Mouse (Mus musculus) cerebellum, postnatal 36 days (tissue): ENCODE results near the gene Zfp273.
"Not testable (repeated sequence)": the region's sequence is repeated elsewhere in the genome, so short reads cannot be mapped to it uniquely, and the experiment has no call there.

Source experiments
- DNase-seq, 2 experiments: peaks; one replicate each; pipeline ENCODE4 v3.0.0; 2021 to 2022; ENCODE audit warnings: mixed read lengths in 2 of 2

Gene Zfp273

DNA sequence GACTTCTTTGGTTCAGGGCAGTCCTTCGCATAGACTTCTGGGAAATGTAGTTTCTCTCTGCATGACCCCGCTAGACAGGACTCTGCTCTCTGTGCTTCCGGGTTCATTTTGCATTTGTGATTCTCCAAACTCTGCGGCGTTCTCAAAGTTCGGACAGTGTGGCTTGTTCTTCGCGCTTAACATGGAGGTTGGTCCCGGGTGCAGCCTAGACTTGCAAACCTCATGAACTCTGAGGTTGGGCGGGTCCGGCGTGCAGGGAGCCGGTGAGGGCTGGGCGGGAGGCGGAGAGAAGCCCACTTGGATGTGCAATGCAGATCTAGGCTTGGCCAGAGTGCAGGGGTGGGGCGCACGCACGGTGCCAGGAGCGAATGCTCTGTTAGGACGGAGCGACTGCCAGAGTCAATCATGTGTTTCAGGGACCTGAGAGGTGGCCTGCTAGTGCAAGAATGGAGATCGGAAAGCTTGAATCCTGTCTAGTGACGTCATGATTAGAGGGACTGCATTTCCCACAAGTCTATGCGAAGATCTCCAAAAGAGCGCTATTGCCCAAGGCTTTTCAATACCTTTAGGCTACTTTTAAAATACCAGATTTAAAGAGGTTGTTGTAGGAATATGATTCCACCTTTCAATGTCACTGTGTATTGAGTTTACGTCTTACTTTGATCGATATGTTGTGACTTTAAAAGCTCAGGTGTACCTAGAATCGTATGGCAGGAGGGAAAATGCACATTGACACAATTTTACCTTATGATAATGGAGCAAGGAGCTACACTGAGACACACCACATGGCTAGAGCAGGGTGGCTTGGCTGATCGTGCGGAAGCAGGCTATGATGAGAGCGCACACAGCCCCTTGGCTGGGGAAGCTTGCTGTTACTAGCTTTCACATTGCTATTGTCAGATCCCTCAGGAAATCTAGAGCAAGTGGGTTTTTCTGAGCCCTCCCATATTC, at the start of gene Zfp273:
TSS of gene Zfp273 (plus strand) at position 31 of the 951 bp plus-strand sequence.
- DNase-seq: peak; percentile 70 to 78

DNA sequence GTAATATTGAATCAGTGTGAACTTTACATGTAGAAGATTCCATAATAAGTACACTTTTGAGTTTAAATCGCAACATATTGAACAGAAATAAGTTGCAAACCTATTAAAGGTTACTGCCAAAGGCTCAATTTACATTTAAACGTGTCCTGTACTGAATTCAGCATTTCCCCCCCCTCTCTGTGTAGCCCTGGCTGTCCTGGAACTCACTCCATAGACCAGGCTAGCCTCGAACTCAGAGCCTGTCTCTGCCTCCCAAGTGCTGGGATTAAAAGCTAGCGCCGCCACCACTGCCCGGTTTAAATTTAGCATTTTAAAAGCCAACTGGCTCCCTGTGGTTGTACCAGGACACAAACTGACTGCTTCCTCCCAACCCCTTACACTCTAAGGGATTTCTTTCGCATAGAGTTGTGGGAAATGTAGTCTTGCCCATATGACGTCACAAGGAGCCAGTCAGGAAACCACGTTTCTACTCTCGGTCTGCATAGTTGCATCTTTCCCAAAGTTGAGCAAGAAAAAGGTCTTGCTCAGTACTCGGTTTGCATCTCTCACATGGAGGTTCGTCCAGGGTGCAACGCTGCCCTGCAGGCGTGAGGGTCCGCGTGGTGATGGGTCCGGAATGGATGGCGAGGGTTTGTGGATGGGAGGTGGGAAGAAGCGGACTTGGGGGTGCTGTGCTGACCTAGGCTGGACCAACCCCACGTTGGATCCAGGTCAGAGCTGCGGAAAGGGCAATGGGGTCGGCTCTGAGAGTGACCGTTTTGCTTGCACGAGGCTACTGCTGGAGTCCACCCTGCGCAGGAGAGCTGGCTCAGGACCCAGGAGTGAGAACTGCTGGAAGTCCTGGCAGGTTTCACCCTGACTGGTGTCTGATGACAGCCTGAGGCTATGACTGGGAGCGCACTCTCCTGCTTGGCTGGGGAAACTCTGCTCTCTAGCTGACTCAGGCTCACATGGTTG, 34.0 kb upstream of the Zfp273 start, which contains the start of gene Zfp493:
TSS of gene Zfp493 (plus strand) at position 429 of the 957 bp plus-strand sequence.
- peak; percentile 45 to 72 for DNase-seq

DNA sequence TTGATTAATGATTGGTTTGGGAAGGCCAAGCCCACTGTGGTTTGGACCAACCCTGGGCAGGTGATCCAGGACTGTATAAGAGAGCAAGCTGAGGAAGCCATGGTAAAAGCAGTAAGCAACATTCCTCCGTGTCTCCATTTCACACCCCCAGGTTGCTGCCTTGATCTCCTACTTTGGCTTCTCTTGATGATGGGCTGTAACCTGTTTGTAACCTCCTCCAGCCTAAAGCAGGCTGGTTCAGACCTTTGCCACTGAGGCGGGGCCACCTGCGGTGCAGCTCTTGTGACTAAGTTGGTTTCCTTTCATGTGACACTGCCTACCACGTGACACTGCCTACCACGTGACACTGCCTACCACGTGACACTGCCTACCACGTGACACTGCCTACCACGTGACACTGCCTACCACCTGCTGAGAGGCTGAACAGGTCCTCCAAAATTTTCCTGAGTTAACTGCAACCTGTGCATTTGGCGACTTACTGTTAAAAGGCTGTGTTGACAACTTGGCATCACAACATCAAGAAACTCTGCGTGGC, 21.6 kb upstream of the Zfp273 start:
- no peak for DNase-seq

DNA sequence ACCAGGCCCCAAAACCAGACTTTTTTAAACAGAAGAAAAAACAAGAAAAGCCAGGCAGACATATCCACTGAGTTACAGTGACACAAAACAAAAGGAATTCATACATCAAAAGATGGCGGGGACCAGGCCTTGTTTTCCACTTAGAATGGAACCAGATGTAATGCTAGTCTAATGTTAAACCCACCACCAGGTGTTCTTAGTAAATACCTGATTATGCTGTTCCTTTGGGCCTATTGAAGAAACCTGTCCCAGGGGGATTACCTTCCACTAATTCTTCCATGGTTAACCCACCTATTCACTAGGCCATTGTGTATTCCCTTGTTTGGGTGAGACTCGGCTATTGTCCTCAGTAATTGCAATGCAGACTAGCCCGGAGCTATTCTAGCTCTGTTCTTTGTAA, 14.9 kb upstream of the Zfp273 start:
- no peak for DNase-seq

DNA sequence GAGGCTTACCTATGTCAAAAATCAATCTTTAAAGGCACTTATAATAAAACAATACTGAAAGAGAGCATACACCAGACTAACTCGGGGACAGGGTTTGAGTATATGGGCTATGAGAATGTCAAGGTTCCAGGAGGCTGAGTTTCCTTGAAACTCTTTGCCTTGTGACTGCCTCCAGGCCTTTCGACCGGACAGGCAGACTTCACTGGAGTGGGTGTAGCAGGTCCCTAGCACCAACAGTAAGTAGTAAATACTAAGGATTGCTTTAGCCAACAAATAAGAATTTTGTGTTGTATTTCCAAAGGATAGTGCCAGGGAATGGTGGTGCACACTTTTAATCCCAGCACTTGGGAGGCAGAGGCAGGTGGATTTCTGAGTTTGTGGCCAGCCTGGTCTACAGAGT, 14.4 kb upstream of the Zfp273 start:
- not testable (repeated sequence) for DNase-seq

DNA sequence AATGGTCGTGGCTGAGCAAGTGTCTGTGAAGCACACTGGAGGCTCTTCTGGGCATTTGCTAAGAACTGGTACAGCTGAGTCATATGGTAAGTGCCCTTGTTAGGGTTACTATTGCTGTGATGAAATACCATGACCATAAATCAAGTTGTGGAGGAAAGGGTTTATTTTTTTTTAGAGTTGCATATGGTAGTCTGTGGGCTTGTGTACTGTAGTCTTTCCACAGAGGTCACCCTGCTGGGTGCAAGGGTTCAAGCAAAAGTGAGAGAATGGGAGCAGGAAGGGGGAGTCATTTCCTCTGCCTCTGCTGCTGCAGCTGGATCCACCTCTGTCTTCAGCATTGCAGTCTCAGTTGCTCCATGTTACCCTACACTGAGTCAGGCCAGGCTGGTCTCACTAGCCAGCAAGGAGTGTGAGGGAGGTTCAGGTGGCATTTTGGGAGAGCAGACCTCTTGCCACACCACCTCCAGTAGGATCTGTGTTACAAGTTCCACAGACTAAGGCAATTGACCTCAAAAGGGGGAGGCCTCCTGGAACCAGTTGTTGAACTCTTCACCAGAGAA, 1.8 kb upstream of the Zfp273 start:
- DNase-seq: no peak

DNA sequence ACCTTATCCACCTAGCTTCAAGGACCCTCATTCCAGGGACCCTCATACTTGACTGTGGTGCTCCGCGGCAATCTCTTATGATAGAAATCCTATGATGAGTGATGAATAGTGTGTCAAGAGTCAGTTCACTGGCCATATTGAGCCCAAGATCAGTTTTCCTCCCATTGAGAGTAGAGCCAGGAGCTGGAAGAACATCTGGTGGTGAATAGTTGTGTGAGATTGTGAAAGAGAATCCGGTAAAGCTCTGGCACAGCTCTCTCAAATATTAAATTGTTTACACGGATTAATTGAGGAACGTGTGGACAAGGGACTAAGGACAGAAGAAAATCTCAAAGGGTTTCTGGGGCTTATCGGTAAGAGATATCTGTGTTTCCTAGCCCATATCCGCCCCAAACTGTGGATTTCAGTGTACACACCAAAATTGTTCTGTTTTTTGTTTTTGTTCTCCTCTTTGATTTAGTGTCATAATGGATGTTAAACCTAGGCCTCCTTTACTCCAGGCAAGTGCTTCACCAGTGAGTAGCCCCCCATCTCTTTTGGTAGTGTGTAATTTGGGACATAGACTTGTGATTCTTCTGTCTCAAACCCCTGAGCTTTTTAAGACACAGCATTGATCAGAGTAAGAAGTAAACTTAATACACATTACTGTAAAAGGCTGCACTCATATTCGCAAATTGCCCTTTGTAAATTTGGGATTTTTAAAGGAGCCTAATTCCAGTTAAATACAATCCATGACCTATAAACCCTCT, 405 bp upstream of the Zfp273 start:
- DNase-seq: peak in 1 of 2 experiments; percentile 9

- DNase-seq: no peak
Observed at GRCm38 (mm10) chr13:67818636-67819035, 5.1 kb downstream of the Zfp273 start.

DNA sequence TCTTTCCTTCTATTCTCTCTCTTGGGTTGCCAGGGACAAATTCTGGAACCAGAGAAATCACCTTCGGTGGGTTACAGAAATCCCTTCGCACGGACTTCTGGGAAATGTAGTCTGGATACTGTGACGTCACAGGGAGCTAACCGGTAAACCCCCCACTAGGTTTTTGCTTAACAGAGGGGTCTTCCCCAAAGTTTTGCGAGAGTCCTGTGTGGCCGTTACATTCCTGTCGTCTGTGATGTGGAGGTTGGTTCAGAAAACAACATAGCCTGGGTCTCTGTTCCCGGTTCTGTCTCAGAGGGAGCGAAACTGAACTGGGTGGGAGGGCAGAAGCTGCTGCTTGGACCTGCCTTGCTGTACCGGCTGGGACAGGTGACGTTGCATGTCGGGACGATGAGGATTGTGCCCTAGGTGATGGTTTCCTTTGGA, 17.4 kb downstream of the Zfp273 start, which contains the start of gene Gm10037:
TSS of gene Gm10037 (plus strand) at position 196 of the 426 bp plus-strand sequence.
- peak; percentile 52 to 69 for DNase-seq

DNA sequence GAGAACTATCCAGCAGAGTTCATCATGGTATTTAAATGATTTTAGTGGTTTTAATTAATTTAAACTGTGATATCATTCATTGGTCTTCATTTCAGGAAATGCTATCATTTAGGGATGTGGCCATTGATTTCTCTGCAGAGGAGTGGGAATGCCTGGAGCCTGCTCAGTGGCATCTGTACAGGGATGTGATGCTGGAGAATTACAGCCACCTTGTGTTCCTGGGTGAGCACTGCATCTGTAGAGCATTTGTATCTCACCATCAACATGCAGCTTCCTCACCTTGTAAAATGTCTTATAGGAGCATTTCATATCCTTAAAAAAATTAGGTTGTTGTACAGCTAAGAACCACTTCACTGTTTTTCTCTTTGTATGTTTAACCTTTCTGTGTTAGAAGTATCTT, 19.6 kb downstream of the Zfp273 start:
- not testable (repeated sequence) for DNase-seq

- no peak for DNase-seq
Observed at GRCm38 (mm10) chr13:67843775-67844118, 30.2 kb downstream of the Zfp273 start.

DNA sequence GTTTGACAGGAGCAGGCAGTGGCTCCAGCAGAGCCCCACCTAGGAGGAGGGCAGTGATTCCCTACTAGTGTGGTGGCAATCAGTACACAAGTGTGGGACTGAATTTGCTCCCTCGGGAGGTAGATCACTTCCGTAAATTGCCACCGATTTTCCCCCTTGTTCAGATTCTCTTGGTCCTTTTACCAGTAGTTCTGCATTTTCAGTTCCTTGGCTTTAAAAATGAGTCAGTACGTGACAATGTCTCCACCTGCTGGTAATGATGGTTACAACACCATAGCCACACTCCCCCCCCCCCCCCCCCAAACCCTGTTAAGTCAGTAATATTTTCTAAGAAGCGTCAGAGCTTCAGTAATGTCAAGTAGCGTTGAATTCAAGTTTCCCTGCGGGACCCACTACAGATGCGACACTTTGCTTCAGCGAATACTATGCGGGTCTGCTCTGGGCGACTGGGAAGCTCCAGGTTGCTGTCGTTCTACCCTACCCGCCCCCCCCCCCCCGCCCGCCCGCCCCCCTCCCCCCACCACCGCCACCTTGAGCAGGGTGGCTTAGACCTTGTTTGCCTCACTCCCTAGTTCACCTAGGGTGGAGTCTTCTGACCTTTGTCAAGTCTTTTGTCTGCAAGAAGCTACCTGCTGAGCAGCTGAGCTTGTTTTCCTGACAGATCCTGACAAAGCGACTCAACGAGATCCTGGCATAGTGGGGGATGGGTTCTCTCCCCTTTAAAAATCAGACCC, 30.7 kb downstream of the Zfp273 start:
- DNase-seq: peak; percentile 32 to 67

- DNase-seq: peak in 1 of 2 experiments; percentile 17
Observed at GRCm38 (mm10) chr13:67844853-67845194, 31.3 kb downstream of the Zfp273 start.

- DNase-seq: no peak
Observed at GRCm38 (mm10) chr13:67850361-67850760, 36.8 kb downstream of the Zfp273 start.

GRCm38 (mm10) chr13:67853130-67853529, 39.6 kb downstream of the Zfp273 start:
- DNase-seq: no peak

- no peak for DNase-seq
Observed at GRCm38 (mm10) chr13:67853983-67854382, 40.4 kb downstream of the Zfp273 start.

DNA sequence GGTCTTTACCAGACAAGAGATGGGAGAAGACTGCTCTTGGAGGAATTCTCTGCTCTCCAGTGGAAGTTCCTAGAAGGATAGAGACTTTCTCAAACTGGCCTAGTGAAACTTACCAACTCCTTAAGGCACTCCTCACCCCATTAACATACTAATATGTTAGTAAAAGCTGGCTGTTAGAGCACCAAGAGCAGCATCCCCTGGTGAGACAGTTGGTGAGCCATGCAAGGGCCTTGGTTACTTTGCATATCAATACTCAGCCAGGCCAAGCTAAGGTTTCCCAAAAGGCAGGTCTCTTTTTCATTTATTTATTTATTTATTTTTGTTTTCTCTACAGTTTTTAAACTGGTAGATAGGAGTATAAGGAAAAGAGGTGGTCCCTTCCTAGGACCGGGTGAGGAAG, 43.8 kb downstream of the Zfp273 start:
- DNase-seq: no peak

DNA sequence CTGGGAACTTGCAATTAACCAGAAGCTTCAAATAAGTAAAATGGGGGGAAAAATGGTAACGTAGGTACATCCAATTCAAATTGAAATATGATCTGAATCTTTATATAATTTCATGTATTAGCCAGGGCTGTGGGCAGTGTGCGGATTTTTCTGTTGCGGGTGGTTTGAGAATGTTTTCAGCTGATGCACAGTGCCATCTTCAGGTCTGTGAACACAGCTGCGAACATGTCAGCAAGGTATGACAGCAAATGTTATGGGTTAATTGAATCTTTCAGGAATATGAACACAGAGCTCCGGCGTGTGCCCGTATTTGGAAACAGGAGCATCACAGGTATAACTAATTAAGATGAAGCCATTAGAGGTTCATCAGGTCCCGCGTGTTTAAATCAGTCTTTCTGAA, 49.0 kb downstream of the Zfp273 start:
- no peak for DNase-seq

- DNase-seq: no peak
Observed at GRCm38 (mm10) chr13:67863026-67863425, 49.5 kb downstream of the Zfp273 start, which contains the start of gene BC048507. Gene BC048507, plus strand, starts transcription at chr13:67863326.

GRCm38 (mm10) chr13:67864764-67865350, 51.3 kb downstream of the Zfp273 start:
- no peak for DNase-seq

DNA sequence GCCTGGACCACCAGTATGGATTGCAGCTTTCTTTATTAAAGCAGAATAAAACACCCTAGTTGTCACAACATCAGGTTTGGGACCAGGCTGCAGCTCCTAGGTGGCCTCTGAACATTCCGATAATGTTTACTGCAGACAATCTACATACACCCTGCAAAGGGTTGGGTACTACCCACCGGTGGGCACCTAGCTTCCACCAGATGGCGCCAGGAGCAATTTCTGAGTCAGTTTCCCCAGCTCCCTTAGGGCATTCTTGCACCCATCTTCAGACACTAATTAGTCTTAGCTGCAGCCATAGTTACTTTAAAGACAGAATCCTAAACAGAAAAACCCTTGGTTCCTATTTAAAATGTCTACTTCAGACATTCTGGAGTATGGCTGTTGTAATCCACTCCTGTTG, 54.4 kb downstream of the Zfp273 start:
- DNase-seq: no peak
